Mouse (Mus musculus): ENCODE results near the gene Gng13. TPM values are rescaled to one million over a fixed set of nuclear protein-coding genes. Genes with fewer than 3 reads are reported as not detected.

Gng13 gene
- polyA plus RNA-seq (2012; rRNA removed) = 8.3 and 8.7 TPM in 2 replicates

GRCm38 (mm10) chr17:25716711-25717637 lies at the start of gene Gng13:
Gng13 (plus strand) TSS chr17:25717171.

GRCm38 (mm10) chr17:25727265-25728008 lies 10.5 kb downstream of the Gng13 start, which contains the start of the genes Chtf18 and Rpusd1:
Chtf18 (minus strand) TSS chr17:25727419.
Rpusd1 (plus strand) TSS chr17:25727670.

GRCm38 (mm10) chr17:25735745-25736144 lies 18.8 kb downstream of the Gng13 start, which contains the start of gene Mslnl:
Mslnl (plus strand) TSS chr17:25736042.

GRCm38 (mm10) chr17:25754241-25754640 lies 37.3 kb downstream of the Gng13 start, which contains the start of gene Msln:
Msln (minus strand) TSS chr17:25754378.

Other genes with a start within 250 kb of the Gng13 start
- gene Sstr5, start 219.9 kb upstream of the Gng13 start, polyA plus RNA-seq (2012; rRNA removed) = 0.82 and 0.89 TPM in 2 replicates
- gene Sox8, start 146.5 kb upstream of the Gng13 start, polyA plus RNA-seq (2012; rRNA removed) = 16.0 and 21.7 TPM in 2 replicates
- 9.8 and 11.4 TPM in 2 replicates for gene Lmf1, start 138.1 kb upstream of the Gng13 start, polyA plus RNA-seq (2012; rRNA removed)
- 5.9 and 6.7 TPM in 2 replicates for gene Chtf18, start 10.2 kb downstream of the Gng13 start, polyA plus RNA-seq (2012; rRNA removed)
- gene Rpusd1, start 10.5 kb downstream of the Gng13 start, polyA plus RNA-seq (2012; rRNA removed) = 47.6 and 50.8 TPM in 2 replicates
- gene Mslnl, start 18.9 kb downstream of the Gng13 start, polyA plus RNA-seq (2012; rRNA removed) = 0.15 and 0.17 TPM in 2 replicates
- 1.6 and 32.1 TPM in 2 replicates for gene Msln, start 37.2 kb downstream of the Gng13 start, polyA plus RNA-seq (2012; rRNA removed)
- 26.8 and 27.4 TPM in 2 replicates for gene Narfl, start 56.6 kb downstream of the Gng13 start, polyA plus RNA-seq (2012; rRNA removed)
- gene Haghl, start 68.5 kb downstream of the Gng13 start, polyA plus RNA-seq (2012; rRNA removed) = 211 and 212 TPM in 2 replicates
- 0.12 and 0.13 TPM in 2 replicates for gene Ccdc78, start 69.4 kb downstream of the Gng13 start, polyA plus RNA-seq (2012; rRNA removed)
- gene Fam173a, start 75.7 kb downstream of the Gng13 start, polyA plus RNA-seq (2012; rRNA removed) = 106 and 118 TPM in 2 replicates
- gene AC134908.4, start 78.5 kb downstream of the Gng13 start, polyA plus RNA-seq (2012; rRNA removed) = 0.33 and 0.57 TPM in 2 replicates
- gene Metrn, start 80.0 kb downstream of the Gng13 start, polyA plus RNA-seq (2012; rRNA removed) = 90.6 and 111 TPM in 2 replicates
- 79.5 and 95.0 TPM in 2 replicates for gene Fbxl16, start 91.9 kb downstream of the Gng13 start, polyA plus RNA-seq (2012; rRNA removed)
- gene Wdr24, start 106.5 kb downstream of the Gng13 start, polyA plus RNA-seq (2012; rRNA removed) = 42.3 and 44.7 TPM in 2 replicates
- 61.3 and 66.9 TPM in 2 replicates for gene Jmjd8, start 111.7 kb downstream of the Gng13 start, polyA plus RNA-seq (2012; rRNA removed)
- gene Stub1, start 116.2 kb downstream of the Gng13 start, polyA plus RNA-seq (2012; rRNA removed) = 297 and 308 TPM in 2 replicates
- 105 and 106 TPM in 2 replicates for gene Rhbdl1, start 120.1 kb downstream of the Gng13 start, polyA plus RNA-seq (2012; rRNA removed)
- gene Gm20683, start 124.6 kb downstream of the Gng13 start, polyA plus RNA-seq (2012; rRNA removed) = 37.0 and 39.2 TPM in 2 replicates
- gene Rhot2, start 127.7 kb downstream of the Gng13 start, polyA plus RNA-seq (2012; rRNA removed) = 95.8 and 96.0 TPM in 2 replicates
- gene Wdr90, start 144.3 kb downstream of the Gng13 start, polyA plus RNA-seq (2012; rRNA removed) = 46.9 and 49.8 TPM in 2 replicates
- 20.1 and 21.8 TPM in 2 replicates for gene Mcrip2, start 151.6 kb downstream of the Gng13 start, polyA plus RNA-seq (2012; rRNA removed)
- 67.4 and 73.2 TPM in 2 replicates for gene Mettl26, start 157.9 kb downstream of the Gng13 start, polyA plus RNA-seq (2012; rRNA removed)
- gene Wfikkn1, start 163.7 kb downstream of the Gng13 start, polyA plus RNA-seq (2012; rRNA removed) = 0.39 and 0.40 TPM in 2 replicates
- 88.6 and 89.3 TPM in 2 replicates for gene Rab40c, start 202.6 kb downstream of the Gng13 start, polyA plus RNA-seq (2012; rRNA removed)
- 107 and 111 TPM in 2 replicates for gene Pigq, start 227.8 kb downstream of the Gng13 start, polyA plus RNA-seq (2012; rRNA removed)
- 0.29 and 0.44 TPM in 2 replicates for gene Nhlrc4, start 227.8 kb downstream of the Gng13 start, polyA plus RNA-seq (2012; rRNA removed)
- gene A930017K11Rik, start 235.4 kb downstream of the Gng13 start, polyA plus RNA-seq (2012; rRNA removed) = 0.62 and 1.1 TPM in 2 replicates